ENCODE assay signal across 8 mouse cellular contexts in genomic region chr2:152368532-152369140, GRCm38 (mm10). TPM values are rescaled to one million over a fixed set of nuclear protein-coding genes. Genes with fewer than 3 reads are reported as not detected.
A peak's percentile ranks its signal among the peaks of the same experiment; 100 is the strongest.
DNase-seq lines count a peak whose midpoint lies in the region; ATAC-seq lines count a peak whose summit lies in the region.

No protein-coding gene starts in this region.

- peaks cover 8% of the 10 kb centered on the region for H3K4me1 ChIP-seq in midbrain, embryonic 10.5 days
- 0 out of 2 replicates have a peak, but pooled peaks cover 2% of the 10 kb centered on the region for H3K4me1 ChIP-seq in midbrain, embryonic 16.5 days (ENCODE audit: control insufficient read depth, insufficient read depth, low read length)
- peaks cover 9% of the 10 kb centered on the region; the same call in 1 of the 2 replicates for H3K4me1 ChIP-seq in embryonic facial prominence, embryonic 15.5 days
- H3K4me1 ChIP-seq in hindbrain, embryonic 11.5 days (replicated peaks; ENCODE audit: control insufficient read depth, insufficient read depth, low read length) = no peaks in the 10 kb centered on the region
- peaks cover 6% of the 10 kb centered on the region; the same call in 1 of the 2 replicates for H3K4me1 ChIP-seq in limb, embryonic 15.5 days

- no peak for ATAC-seq in midbrain, embryonic 16.5 days
- no peak for ATAC-seq in embryonic facial prominence, embryonic 15.5 days (ENCODE audit: insufficient number of reproducible peaks, low FRiP score, low TSS enrichment, low read depth)
- no peak for ATAC-seq in hindbrain, embryonic 11.5 days (ENCODE audit: low FRiP score)
- ATAC-seq in limb, embryonic 15.5 days (ENCODE audit: insufficient number of reproducible peaks, low FRiP score, low TSS enrichment, low read depth) = no peak

- H3K9me3 ChIP-seq in midbrain, embryonic 10.5 days (replicated peaks) = no peaks in the 10 kb centered on the region
- H3K9me3 ChIP-seq in midbrain, embryonic 16.5 days (replicated peaks; ENCODE audit: control insufficient read depth, low read length, poor library complexity, severe bottlenecking) = no peaks in the 10 kb centered on the region
- no peaks in the 10 kb centered on the region for H3K9me3 ChIP-seq in embryonic facial prominence, embryonic 15.5 days (replicated peaks)
- H3K9me3 ChIP-seq in hindbrain, embryonic 11.5 days (ENCODE audit: control insufficient read depth, low read length) = no peaks in the 10 kb centered on the region
- H3K9me3 ChIP-seq in limb, embryonic 15.5 days = no peaks in the 10 kb centered on the region

- 29% methylated on average over 14 of the region's 14 CpGs for WGBS in midbrain, embryonic 10.5 days
- WGBS in midbrain, embryonic 16.5 days = 32% methylated on average over 14 of the region's 14 CpGs
- WGBS in embryonic facial prominence, embryonic 15.5 days = 31% methylated on average over 14 of the region's 14 CpGs
- 32% methylated on average over 14 of the region's 14 CpGs for WGBS in hindbrain, embryonic 11.5 days
- 31% methylated on average over 14 of the region's 14 CpGs for WGBS in limb, embryonic 15.5 days

- DNase-seq in midbrain, embryonic 10.5 days (ENCODE audit: low spot score) = peak; percentile 67
- peak; percentile 55 to 71 for DNase-seq in adrenal gland, postnatal 36 days
- DNase-seq in hindbrain, embryonic 11.5 days (ENCODE audit: low spot score) = peak; percentile 78
- peak; percentile 67 for DNase-seq in neural tube, embryonic 10.5 days (ENCODE audit: extremely low spot score, low spot score)
- peak; percentile 79 for DNase-seq in thymus, postnatal 14 days

- peaks cover 1% of the 10 kb centered on the region; the same call in 1 of the 2 replicates for H3K27me3 ChIP-seq in midbrain, embryonic 10.5 days (ENCODE audit: low read depth, poor library complexity, severe bottlenecking)
- H3K27me3 ChIP-seq in midbrain, embryonic 16.5 days (ENCODE audit: control insufficient read depth, insufficient read depth, low read depth, low read length) = no peaks in the 10 kb centered on the region
- H3K27me3 ChIP-seq in embryonic facial prominence, embryonic 15.5 days = no peaks in the 10 kb centered on the region
- peaks cover 2% of the 10 kb centered on the region; the same call in 1 of the 2 replicates for H3K27me3 ChIP-seq in hindbrain, embryonic 11.5 days (ENCODE audit: control insufficient read depth, insufficient read depth, low read length)
- 0 out of 2 replicates have a peak, but pooled peaks cover 4% of the 10 kb centered on the region for H3K27me3 ChIP-seq in limb, embryonic 15.5 days

- no peak overlapping the region for H3K9ac ChIP-seq in midbrain, embryonic 16.5 days (ENCODE audit: low read depth, low read length)
- no peak overlapping the region for H3K9ac ChIP-seq in embryonic facial prominence, embryonic 15.5 days
- H3K9ac ChIP-seq in hindbrain, embryonic 11.5 days (ENCODE audit: low read depth, low read length) = no peak overlapping the region
- H3K9ac ChIP-seq in limb, embryonic 15.5 days = no peak overlapping the region

- H3K4me3 ChIP-seq in midbrain, embryonic 10.5 days = no peak overlapping the region
- no peak overlapping the region for H3K4me3 ChIP-seq in midbrain, embryonic 16.5 days (ENCODE audit: low read depth, low read length)
- H3K4me3 ChIP-seq in embryonic facial prominence, embryonic 15.5 days (replicated peaks) = no peak overlapping the region
- H3K4me3 ChIP-seq in hindbrain, embryonic 11.5 days (ENCODE audit: low read depth, low read length) = no peak overlapping the region
- H3K4me3 ChIP-seq in limb, embryonic 15.5 days = no peak overlapping the region

- H3K27ac ChIP-seq in midbrain, embryonic 10.5 days (replicated peaks) = no peak overlapping the region
- no peak overlapping the region for H3K27ac ChIP-seq in midbrain, embryonic 16.5 days (ENCODE audit: low read length)
- no peak overlapping the region for H3K27ac ChIP-seq in embryonic facial prominence, embryonic 15.5 days (replicated peaks)
- no peak overlapping the region for H3K27ac ChIP-seq in hindbrain, embryonic 11.5 days (ENCODE audit: low read depth, low read length)
- H3K27ac ChIP-seq in limb, embryonic 15.5 days = no peak overlapping the region

- H3K4me2 ChIP-seq in midbrain, embryonic 16.5 days (ENCODE audit: low read length) = no peak overlapping the region
- peak overlapping the region; percentile 25; the same call in 1 of the 2 replicates for H3K4me2 ChIP-seq in embryonic facial prominence, embryonic 15.5 days (replicated peaks)
- H3K4me2 ChIP-seq in hindbrain, embryonic 11.5 days (replicated peaks; ENCODE audit: low read depth, low read length) = 0 out of 2 replicates have a peak overlapping the region, but pooled peaks have one; percentile 17
- H3K4me2 ChIP-seq in limb, embryonic 15.5 days = 0 out of 2 replicates have a peak overlapping the region, but pooled peaks have one; percentile 25

- no peaks in the 10 kb centered on the region for H3K36me3 ChIP-seq in midbrain, embryonic 10.5 days
- no peaks in the 10 kb centered on the region; the same call in 1 of the 2 replicates for H3K36me3 ChIP-seq in midbrain, embryonic 16.5 days (ENCODE audit: control insufficient read depth, insufficient read depth, low read length)
- no peaks in the 10 kb centered on the region for H3K36me3 ChIP-seq in embryonic facial prominence, embryonic 15.5 days
- no peaks in the 10 kb centered on the region for H3K36me3 ChIP-seq in hindbrain, embryonic 11.5 days (ENCODE audit: control insufficient read depth, insufficient read depth, low read length)
- H3K36me3 ChIP-seq in limb, embryonic 15.5 days = no peaks in the 10 kb centered on the region

RNA-seq across cellular contexts. Expression of gene Nrsn2, which starts 7.8 kb away (rescaled TPM):
- polyA plus RNA-seq in midbrain, embryonic 10.5 days (2016; fragmentation: Nextera tagmentation; extraction: Ambion mirVana) = 1.3 and 3.7 TPM in 2 replicates
- 50.8 and 64.8 TPM in 2 replicates for polyA plus RNA-seq in midbrain, embryonic 16.5 days (2015; fragmentation: Nextera tagmentation; extraction: Ambion mirVana)
- total RNA-seq in adrenal gland, postnatal 36 days (2021) = 1 to 10 TPM; 2.3 to 2.5 TPM
- polyA plus RNA-seq in embryonic facial prominence, embryonic 15.5 days (2015; fragmentation: Nextera tagmentation; extraction: Ambion mirVana) = 1.0 and 1.3 TPM in 2 replicates
- polyA plus RNA-seq in hindbrain, embryonic 11.5 days (2014; fragmentation: Nextera tagmentation; extraction: Ambion mirVana) = 8.2 and 8.5 TPM in 2 replicates
- 1.0 and 1.5 TPM in 2 replicates for polyA plus RNA-seq in limb, embryonic 15.5 days (2015; fragmentation: Nextera tagmentation; extraction: Ambion mirVana)

RNA-seq across cellular contexts. Expression of gene Trib3, which starts 24.8 kb away (rescaled TPM):
- polyA plus RNA-seq in midbrain, embryonic 10.5 days (2016; fragmentation: Nextera tagmentation; extraction: Ambion mirVana) = 2.2 and 2.8 TPM in 2 replicates
- 1.9 and 2.4 TPM in 2 replicates for polyA plus RNA-seq in midbrain, embryonic 16.5 days (2015; fragmentation: Nextera tagmentation; extraction: Ambion mirVana)
- 10 to 100 TPM in 1 of 2 experiments, 1 to 10 TPM in 1; 4.6 to 19.9 TPM for total RNA-seq in adrenal gland, postnatal 36 days (2021)
- 3.9 and 6.5 TPM in 2 replicates for polyA plus RNA-seq in embryonic facial prominence, embryonic 15.5 days (2015; fragmentation: Nextera tagmentation; extraction: Ambion mirVana)
- polyA plus RNA-seq in hindbrain, embryonic 11.5 days (2014; fragmentation: Nextera tagmentation; extraction: Ambion mirVana) = 0.86 and 1.7 TPM in 2 replicates
- polyA plus RNA-seq in limb, embryonic 15.5 days (2015; fragmentation: Nextera tagmentation; extraction: Ambion mirVana) = 2.9 and 4.5 TPM in 2 replicates

RNA-seq across cellular contexts. Expression of gene Sox12, which starts 29.2 kb away (rescaled TPM):
- polyA plus RNA-seq in midbrain, embryonic 10.5 days (2016; fragmentation: Nextera tagmentation; extraction: Ambion mirVana) = 8.6 and 9.2 TPM in 2 replicates
- 12.1 and 14.0 TPM in 2 replicates for polyA plus RNA-seq in midbrain, embryonic 16.5 days (2015; fragmentation: Nextera tagmentation; extraction: Ambion mirVana)
- 10 to 100 TPM in 1 of 2 experiments, 1 to 10 TPM in 1; 8.3 to 12.9 TPM for total RNA-seq in adrenal gland, postnatal 36 days (2021)
- 7.7 and 7.9 TPM in 2 replicates for polyA plus RNA-seq in embryonic facial prominence, embryonic 15.5 days (2015; fragmentation: Nextera tagmentation; extraction: Ambion mirVana)
- 18.6 and 20.7 TPM in 2 replicates for polyA plus RNA-seq in hindbrain, embryonic 11.5 days (2014; fragmentation: Nextera tagmentation; extraction: Ambion mirVana)
- 5.2 and 6.6 TPM in 2 replicates for polyA plus RNA-seq in limb, embryonic 15.5 days (2015; fragmentation: Nextera tagmentation; extraction: Ambion mirVana)

RNA-seq across cellular contexts. Expression of gene Rbck1, which starts 36.2 kb away (rescaled TPM):
- polyA plus RNA-seq in midbrain, embryonic 10.5 days (2016; fragmentation: Nextera tagmentation; extraction: Ambion mirVana) = 92.2 and 101 TPM in 2 replicates
- 101 and 104 TPM in 2 replicates for polyA plus RNA-seq in midbrain, embryonic 16.5 days (2015; fragmentation: Nextera tagmentation; extraction: Ambion mirVana)
- 10 to 100 TPM; 85.1 to 94.5 TPM for total RNA-seq in adrenal gland, postnatal 36 days (2021)
- 91.3 and 94.1 TPM in 2 replicates for polyA plus RNA-seq in embryonic facial prominence, embryonic 15.5 days (2015; fragmentation: Nextera tagmentation; extraction: Ambion mirVana)
- 64.7 and 70.6 TPM in 2 replicates for polyA plus RNA-seq in hindbrain, embryonic 11.5 days (2014; fragmentation: Nextera tagmentation; extraction: Ambion mirVana)
- polyA plus RNA-seq in limb, embryonic 15.5 days (2015; fragmentation: Nextera tagmentation; extraction: Ambion mirVana) = 86.3 and 91.7 TPM in 2 replicates

RNA-seq across cellular contexts. Expression of gene Zcchc3, which starts 46.2 kb away (rescaled TPM):
- 47.7 and 49.8 TPM in 2 replicates for polyA plus RNA-seq in midbrain, embryonic 10.5 days (2016; fragmentation: Nextera tagmentation; extraction: Ambion mirVana)
- polyA plus RNA-seq in midbrain, embryonic 16.5 days (2015; fragmentation: Nextera tagmentation; extraction: Ambion mirVana) = 12.6 and 14.7 TPM in 2 replicates
- 1 to 10 TPM; 6.8 to 8.7 TPM for total RNA-seq in adrenal gland, postnatal 36 days (2021)
- 37.5 and 40.1 TPM in 2 replicates for polyA plus RNA-seq in embryonic facial prominence, embryonic 15.5 days (2015; fragmentation: Nextera tagmentation; extraction: Ambion mirVana)
- 42.9 and 45.9 TPM in 2 replicates for polyA plus RNA-seq in hindbrain, embryonic 11.5 days (2014; fragmentation: Nextera tagmentation; extraction: Ambion mirVana)
- polyA plus RNA-seq in limb, embryonic 15.5 days (2015; fragmentation: Nextera tagmentation; extraction: Ambion mirVana) = 28.5 and 35.0 TPM in 2 replicates
